Mouse (Mus musculus): Measurements from ENCODE around the gene Coq9. TPM values are rescaled to one million over a fixed set of nuclear protein-coding genes. Genes with fewer than 3 reads are reported as not detected.

The Coq9 gene
- polyA plus RNA-seq, 1 experiment from 2014 or later = 125 TPM

DNA sequence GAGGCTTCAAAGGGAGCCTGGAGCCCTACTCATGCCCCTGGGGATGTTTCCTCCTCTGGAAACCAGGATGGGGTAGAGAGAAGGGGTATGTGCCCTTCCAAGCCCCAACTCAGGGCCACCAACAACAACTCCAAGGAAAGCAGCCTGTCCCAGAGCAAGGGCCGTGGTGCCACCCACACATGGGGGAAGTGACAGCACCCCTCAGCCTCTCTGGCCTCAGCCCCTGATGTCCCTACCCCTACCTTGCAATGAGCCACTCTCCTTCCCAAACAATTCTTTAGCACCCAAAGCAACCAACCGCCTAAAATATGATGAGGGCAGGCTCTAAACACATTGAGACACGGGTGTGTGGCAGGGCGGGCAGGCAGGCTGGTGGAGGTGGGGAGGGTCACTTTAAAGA, 31.9 kb downstream of the Coq9 start:
- no peaks in the 10 kb centered on the region for H3K9me3 ChIP-seq (replicated peaks; ENCODE audit: control insufficient read depth, low read length)
- ATAC-seq (replicated peaks; ENCODE audit: insufficient number of reproducible peaks, low FRiP score, low TSS enrichment) = no peak
- 30% methylated on average over 4 of the region's 4 CpGs for WGBS (ENCODE audit: insufficient replicate concordance)
- 0 out of 2 replicates have a peak overlapping the region, but pooled peaks have one; percentile 17 for H3K27ac ChIP-seq (ENCODE audit: low read depth, low read length)
- peaks cover 23% of the 10 kb centered on the region for H3K36me3 ChIP-seq (ENCODE audit: control insufficient read depth, insufficient read depth, low read length)
- peak overlapping the region; percentile 37; the same call in 1 of the 2 replicates for H3K4me3 ChIP-seq (ENCODE audit: low read depth, low read length)
- H3K27me3 ChIP-seq (ENCODE audit: control insufficient read depth, insufficient read depth, low read length) = no peaks in the 10 kb centered on the region
- H3K4me1 ChIP-seq (ENCODE audit: control insufficient read depth, insufficient read depth, low read length) = peaks cover 71% of the 10 kb centered on the region
- peak overlapping the region; percentile 63; the same call in 1 of the 2 replicates for H3K9ac ChIP-seq (ENCODE audit: low read depth, low read length)
- H3K4me2 ChIP-seq = peak overlapping the region; percentile 93

GRCm38 (mm10) chr8:94870474-94871107, 32.5 kb downstream of the Coq9 start:
- Histone ChIP-seq H3K4me1 (ENCODE audit: control insufficient read depth, insufficient read depth, low read length) (peaks cover 76% of the 10 kb centered on the region), H3K4me2 (peak overlapping the region; percentile 93), H3K36me3 (ENCODE audit: control insufficient read depth, insufficient read depth, low read length) (peaks cover 17% of the 10 kb centered on the region), H3K27me3 (ENCODE audit: control insufficient read depth, insufficient read depth, low read length) (no peaks in the 10 kb centered on the region), H3K4me3 (ENCODE audit: low read depth, low read length) (peak overlapping the region; percentile 37), H3K27ac (ENCODE audit: low read depth, low read length) (no peak overlapping the region), H3K9me3 (replicated peaks; ENCODE audit: control insufficient read depth, low read length) (no peaks in the 10 kb centered on the region), H3K9ac (ENCODE audit: low read depth, low read length) (peak overlapping the region; percentile 63)
- 16% methylated on average over 22 of the region's 22 CpGs for WGBS (ENCODE audit: insufficient replicate concordance)
- ATAC-seq (replicated peaks; ENCODE audit: insufficient number of reproducible peaks, low FRiP score, low TSS enrichment) = no peak

GRCm38 (mm10) chr8:94871108-94871894, 33.2 kb downstream of the Coq9 start:
- peak overlapping the region; percentile 93 for H3K4me2 ChIP-seq
- no peaks in the 10 kb centered on the region for H3K9me3 ChIP-seq (replicated peaks; ENCODE audit: control insufficient read depth, low read length)
- H3K4me1 ChIP-seq (ENCODE audit: control insufficient read depth, insufficient read depth, low read length) = peaks cover 76% of the 10 kb centered on the region
- H3K27me3 ChIP-seq (ENCODE audit: control insufficient read depth, insufficient read depth, low read length) = no peaks in the 10 kb centered on the region
- peak overlapping the region; percentile 63 for H3K9ac ChIP-seq (ENCODE audit: low read depth, low read length)
- peaks cover 10% of the 10 kb centered on the region; the same call in 1 of the 2 replicates for H3K36me3 ChIP-seq (ENCODE audit: control insufficient read depth, insufficient read depth, low read length)
- ATAC-seq (replicated peaks; ENCODE audit: insufficient number of reproducible peaks, low FRiP score, low TSS enrichment) = peak; percentile 25; the same call in 1 of the 2 replicates
- H3K4me3 ChIP-seq (ENCODE audit: low read depth, low read length) = peak overlapping the region; percentile 37
- 4% methylated on average over 7 of the region's 7 CpGs for WGBS (ENCODE audit: insufficient replicate concordance)
- H3K27ac ChIP-seq (ENCODE audit: low read depth, low read length) = peak overlapping the region; percentile 66

- Histone ChIP-seq H3K27me3 (ENCODE audit: control insufficient read depth, insufficient read depth, low read length) (no peaks in the 10 kb centered on the region), H3K4me1 (ENCODE audit: control insufficient read depth, insufficient read depth, low read length) (peaks cover 78% of the 10 kb centered on the region), H3K4me2 (peak overlapping the region; percentile 93), H3K27ac (ENCODE audit: low read depth, low read length) (no peak overlapping the region; the same call in 1 of the 2 replicates), H3K4me3 (ENCODE audit: low read depth, low read length) (peak overlapping the region; percentile 22), H3K36me3 (ENCODE audit: control insufficient read depth, insufficient read depth, low read length) (0 out of 2 replicates have a peak, but pooled peaks cover 3% of the 10 kb centered on the region), H3K9me3 (replicated peaks; ENCODE audit: control insufficient read depth, low read length) (no peaks in the 10 kb centered on the region), H3K9ac (ENCODE audit: low read depth, low read length) (no peak overlapping the region)
- no peak for ATAC-seq (replicated peaks; ENCODE audit: insufficient number of reproducible peaks, low FRiP score, low TSS enrichment)
- WGBS (ENCODE audit: insufficient replicate concordance) = 42% methylated on average over 3 of the region's 3 CpGs
Observed at GRCm38 (mm10) chr8:94872156-94872555, 34.0 kb downstream of the Coq9 start.

- WGBS (ENCODE audit: insufficient replicate concordance) = 65% methylated on average over 2 of the region's 2 CpGs
- Histone ChIP-seq H3K4me2 (peak overlapping the region; percentile 93), H3K4me1 (ENCODE audit: control insufficient read depth, insufficient read depth, low read length) (peaks cover 77% of the 10 kb centered on the region), H3K27ac (ENCODE audit: low read depth, low read length) (no peak overlapping the region), H3K9me3 (replicated peaks; ENCODE audit: control insufficient read depth, low read length) (no peaks in the 10 kb centered on the region), H3K36me3 (ENCODE audit: control insufficient read depth, insufficient read depth, low read length) (0 out of 2 replicates have a peak, but pooled peaks cover 3% of the 10 kb centered on the region), H3K4me3 (ENCODE audit: low read depth, low read length) (peak overlapping the region; percentile 22), H3K27me3 (ENCODE audit: control insufficient read depth, insufficient read depth, low read length) (no peaks in the 10 kb centered on the region), H3K9ac (ENCODE audit: low read depth, low read length) (no peak overlapping the region)
- ATAC-seq (replicated peaks; ENCODE audit: insufficient number of reproducible peaks, low FRiP score, low TSS enrichment) = no peak
Observed at GRCm38 (mm10) chr8:94872576-94872975, 34.5 kb downstream of the Coq9 start.

- peaks cover 59% of the 10 kb centered on the region for H3K4me1 ChIP-seq (ENCODE audit: control insufficient read depth, insufficient read depth, low read length)
- H3K27ac ChIP-seq (ENCODE audit: low read depth, low read length) = no peak overlapping the region
- H3K4me3 ChIP-seq (ENCODE audit: low read depth, low read length) = peak overlapping the region; percentile 82
- no peaks in the 10 kb centered on the region for H3K36me3 ChIP-seq (ENCODE audit: control insufficient read depth, insufficient read depth, low read length)
- H3K9ac ChIP-seq (ENCODE audit: low read depth, low read length) = peak overlapping the region; percentile 89; the same call in 1 of the 2 replicates
- no peaks in the 10 kb centered on the region for H3K9me3 ChIP-seq (replicated peaks; ENCODE audit: control insufficient read depth, low read length)
- no peaks in the 10 kb centered on the region for H3K27me3 ChIP-seq (ENCODE audit: control insufficient read depth, insufficient read depth, low read length)
- no peak for ATAC-seq (replicated peaks; ENCODE audit: insufficient number of reproducible peaks, low FRiP score, low TSS enrichment)
- WGBS (ENCODE audit: insufficient replicate concordance) = 9% methylated on average over 6 of the region's 6 CpGs
- peak overlapping the region; percentile 93 for H3K4me2 ChIP-seq
Observed at GRCm38 (mm10) chr8:94874358-94874757, 36.2 kb downstream of the Coq9 start.

DNA sequence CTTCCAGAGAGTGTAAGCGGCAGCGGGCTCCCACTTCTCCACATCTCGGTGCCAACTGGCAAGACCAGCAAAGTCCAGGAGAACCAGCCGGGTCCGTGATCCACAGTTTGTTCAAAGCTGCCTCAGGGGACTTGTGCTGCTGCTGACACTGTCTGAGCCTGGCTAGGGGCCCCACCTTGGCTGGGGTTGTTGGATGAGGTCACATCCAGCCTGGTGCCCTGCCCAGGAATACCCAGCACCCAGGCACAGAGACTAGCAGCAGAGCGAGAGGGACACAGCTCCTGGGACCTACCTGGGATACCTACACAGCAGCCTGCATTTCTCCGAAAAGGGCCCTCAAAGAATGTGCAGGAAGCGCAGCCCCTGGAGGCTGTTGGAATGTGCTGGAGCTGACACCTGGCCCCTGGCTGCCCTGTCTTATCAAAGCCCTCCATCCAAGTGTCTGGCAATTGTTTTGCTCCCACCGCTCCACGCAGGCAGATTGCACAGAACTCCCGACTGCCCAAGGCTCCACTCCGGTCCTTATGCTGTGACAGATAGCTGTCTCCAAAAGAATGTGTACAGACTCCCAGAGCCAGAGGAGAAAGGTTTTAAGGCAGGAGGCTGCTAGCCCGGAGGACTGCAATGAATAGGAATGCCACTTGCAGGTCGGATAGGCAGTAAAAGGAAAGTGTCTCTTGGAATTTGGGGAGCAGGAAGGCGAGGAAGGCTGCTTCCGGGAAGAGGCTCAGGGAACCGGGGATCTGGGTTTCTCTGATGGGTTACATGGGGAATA, 37.2 kb downstream of the Coq9 start:
- peak overlapping the region; percentile 89 for H3K9ac ChIP-seq (ENCODE audit: low read depth, low read length)
- H3K9me3 ChIP-seq (replicated peaks; ENCODE audit: control insufficient read depth, low read length) = no peaks in the 10 kb centered on the region
- H3K27ac ChIP-seq (ENCODE audit: low read depth, low read length) = peak overlapping the region; percentile 85
- peak overlapping the region; percentile 93 for H3K4me2 ChIP-seq
- 4% methylated on average over 17 of the region's 17 CpGs for WGBS (ENCODE audit: insufficient replicate concordance)
- H3K27me3 ChIP-seq (ENCODE audit: control insufficient read depth, insufficient read depth, low read length) = no peaks in the 10 kb centered on the region
- H3K4me3 ChIP-seq (ENCODE audit: low read depth, low read length) = peak overlapping the region; percentile 82
- no peaks in the 10 kb centered on the region for H3K36me3 ChIP-seq (ENCODE audit: control insufficient read depth, insufficient read depth, low read length)
- no peak for ATAC-seq (replicated peaks; ENCODE audit: insufficient number of reproducible peaks, low FRiP score, low TSS enrichment)
- peaks cover 50% of the 10 kb centered on the region for H3K4me1 ChIP-seq (ENCODE audit: control insufficient read depth, insufficient read depth, low read length)

DNA sequence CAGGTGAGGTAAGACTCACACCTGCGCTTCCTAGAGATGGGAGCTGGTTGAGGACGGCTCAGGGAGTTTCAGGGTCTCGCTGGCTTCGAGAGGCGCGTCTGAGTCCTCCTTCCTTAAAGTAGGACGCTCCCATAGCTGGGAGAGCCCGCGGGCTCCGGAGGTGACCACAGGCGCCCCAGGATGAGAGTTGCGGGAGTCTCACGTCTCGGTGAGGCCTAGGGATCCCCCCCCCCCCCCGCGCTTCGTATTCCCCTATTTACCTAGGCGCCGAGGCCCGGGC, 37.7 kb downstream of the Coq9 start:
- 0% methylated on average over 13 of the region's 20 CpGs for WGBS (ENCODE audit: insufficient replicate concordance)
- 0 out of 2 replicates have a peak, but pooled peaks have one; percentile 2 for ATAC-seq (replicated peaks; ENCODE audit: insufficient number of reproducible peaks, low FRiP score, low TSS enrichment)

More for the DNA sequence above, 37.7 kb downstream of the Coq9 start:
- Histone ChIP-seq H3K9me3 (replicated peaks; ENCODE audit: control insufficient read depth, low read length) (no peaks in the 10 kb centered on the region), H3K4me3 (ENCODE audit: low read depth, low read length) (peak overlapping the region; percentile 82), H3K4me1 (ENCODE audit: control insufficient read depth, insufficient read depth, low read length) (peaks cover 44% of the 10 kb centered on the region), H3K9ac (ENCODE audit: low read depth, low read length) (peak overlapping the region; percentile 89), H3K4me2 (peak overlapping the region; percentile 93), H3K27me3 (ENCODE audit: control insufficient read depth, insufficient read depth, low read length) (no peaks in the 10 kb centered on the region), H3K36me3 (ENCODE audit: control insufficient read depth, insufficient read depth, low read length) (no peaks in the 10 kb centered on the region), H3K27ac (ENCODE audit: low read depth, low read length) (peak overlapping the region; percentile 85)

Measured in heart, embryonic 11.5 days (tissue).